Mouse (Mus musculus): ENCODE measurements around the gene Kmt2c.

- TF ChIP-seq CTCF (IDR thresholded peaks at IDR 0.05; ENCODE audit: extremely low read depth, insufficient read depth, low read length) (no peak), POLR2A (IDR thresholded peaks at IDR 0.05; ENCODE audit: extremely low read depth, insufficient read depth, low read length) (no peak)
Observed at GRCm38 (mm10) chr5:25261452-25261851, 237.1 kb downstream of the Kmt2c start.

All from cortical plate, adult 2 months (tissue).